Mouse (Mus musculus): ENCODE data around the gene U2af1.
"Not testable (repeated sequence)": the region's sequence is repeated elsewhere in the genome, so short reads cannot be mapped to it uniquely, and the experiment has no call there.

Gene U2af1

DNA sequence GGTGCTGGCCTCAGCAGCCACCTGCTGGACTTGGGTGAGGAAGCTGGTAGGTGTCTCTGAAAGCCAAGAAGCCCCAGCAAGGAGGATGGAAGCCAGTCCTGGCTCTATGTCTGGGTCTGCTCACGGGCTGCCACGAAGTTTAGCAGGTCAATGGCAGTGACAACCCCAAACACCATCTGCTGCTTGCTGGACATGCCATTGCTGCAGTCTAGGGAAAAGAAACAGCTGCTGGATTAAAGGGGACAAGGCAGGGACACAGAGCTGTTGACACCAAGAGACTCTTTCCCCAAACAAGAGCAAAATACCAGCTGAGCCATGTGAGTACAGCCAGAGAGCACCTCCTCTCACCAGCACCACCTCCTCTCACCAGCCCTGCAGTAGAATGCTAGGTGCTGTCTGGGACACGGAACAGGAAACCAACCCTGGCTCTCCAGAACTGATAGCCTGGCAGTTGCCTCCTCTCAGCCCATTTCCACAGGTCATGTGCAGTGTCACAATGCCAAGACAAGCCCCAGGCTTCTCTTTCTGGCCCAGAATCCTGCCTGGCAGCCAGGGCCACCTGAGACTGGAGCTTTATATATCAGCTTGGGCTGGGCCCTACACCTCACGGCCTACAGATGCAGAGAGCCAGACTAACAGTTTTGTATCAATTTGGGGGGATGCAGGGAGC lies 45.5 kb downstream of the U2af1 start:
- DNase-seq: no peak

DNA sequence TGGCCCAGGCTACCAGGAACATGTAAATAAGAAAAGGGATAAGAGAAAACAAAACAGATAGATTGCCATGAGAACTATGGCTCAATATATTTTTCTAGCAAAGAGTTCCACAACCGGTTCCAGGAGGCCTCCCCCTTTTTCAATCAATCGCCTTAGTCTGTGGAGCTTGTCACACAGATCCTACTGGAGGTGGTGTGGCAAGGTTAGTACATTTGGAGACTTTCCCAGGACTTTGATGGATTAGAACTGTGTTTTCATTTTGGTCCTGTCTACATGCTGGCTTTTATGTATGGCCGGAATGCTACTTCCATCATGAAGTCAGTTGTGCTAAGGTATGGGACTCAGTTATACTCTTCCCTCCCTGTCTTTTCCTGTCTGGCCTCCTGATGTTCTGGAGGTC lies 48.8 kb downstream of the U2af1 start:
- no peak for DNase-seq

GRCm38 (mm10) chr17:31609173-31609572 lies 49.5 kb downstream of the U2af1 start:
- not testable (repeated sequence) for DNase-seq

DNA sequence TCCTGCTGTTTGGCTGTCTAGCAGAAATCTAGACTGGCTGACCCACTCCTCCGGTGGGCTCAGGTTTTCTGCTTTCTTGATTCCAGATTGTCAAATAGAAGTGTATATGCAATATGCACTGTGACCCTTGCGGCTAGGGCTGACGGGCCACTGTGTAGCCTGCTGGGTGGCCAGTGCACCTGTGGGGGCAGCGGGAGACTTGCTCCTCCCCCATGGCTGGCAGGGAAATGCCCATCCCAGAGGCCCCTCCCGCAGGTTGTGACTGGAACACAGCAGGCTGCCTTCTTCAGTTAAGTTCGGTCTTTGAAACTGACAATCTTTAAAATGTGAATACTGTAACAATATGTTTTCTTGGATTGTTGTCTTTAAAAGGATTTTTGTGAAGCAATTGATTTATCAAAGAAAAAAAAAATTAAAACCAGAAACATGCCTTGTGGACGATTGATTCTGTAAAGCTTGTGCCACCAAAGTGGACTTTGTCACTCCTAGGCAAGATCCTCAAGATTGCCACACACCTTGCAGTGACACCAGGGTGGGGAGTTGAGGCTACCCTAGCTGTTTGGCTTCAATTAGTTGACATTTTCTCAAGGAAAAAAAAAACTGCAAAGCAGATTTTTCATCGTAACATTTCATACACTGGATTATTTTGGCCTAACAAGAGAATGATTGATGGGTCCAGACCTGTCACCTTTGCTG lies 51.3 kb downstream of the U2af1 start:
- DNase-seq: no peak

DNA sequence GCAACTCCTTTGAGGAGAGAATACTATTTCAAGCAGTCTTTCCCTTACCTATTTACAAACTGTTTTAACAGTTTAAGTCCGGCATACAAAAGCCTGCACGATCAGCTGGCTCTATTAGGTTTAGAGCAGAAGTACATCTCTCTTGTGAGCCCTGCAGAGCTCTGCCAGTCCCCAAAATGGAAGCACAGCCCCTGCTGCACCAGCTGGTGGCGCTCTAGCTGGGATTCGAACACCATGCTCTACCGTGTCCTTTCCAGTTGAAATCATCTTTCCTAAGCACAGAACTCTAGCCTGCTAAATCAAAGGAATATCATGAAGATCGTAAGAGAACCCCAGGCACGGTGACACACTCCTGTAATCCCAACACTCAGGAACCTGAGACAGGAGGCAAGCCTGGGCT lies 52.3 kb downstream of the U2af1 start:
- DNase-seq: peak; percentile 32

GRCm38 (mm10) chr17:31598593-31598992 lies 60.1 kb downstream of the U2af1 start:
- no peak for DNase-seq

DNA sequence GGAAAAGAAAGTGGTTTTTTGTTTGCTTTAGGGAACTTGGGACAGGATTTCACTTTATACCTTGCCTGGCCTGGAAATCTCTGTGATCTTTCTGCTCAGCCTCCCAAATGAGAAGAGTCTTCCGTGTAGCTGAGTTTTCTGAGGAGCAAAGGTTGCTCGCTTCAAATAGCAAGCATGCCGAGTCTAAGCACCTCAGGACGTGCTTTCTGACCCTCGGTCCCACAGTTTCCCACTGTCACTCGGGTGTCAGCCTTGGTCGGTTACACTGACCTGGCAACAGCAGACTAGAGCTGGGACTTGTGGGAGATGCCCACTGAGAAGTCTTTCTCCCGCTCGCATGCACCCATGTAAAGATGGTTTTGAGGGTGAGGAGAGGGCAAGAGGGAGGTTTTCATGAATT lies 60.7 kb downstream of the U2af1 start:
- DNase-seq: no peak
